Mouse (Mus musculus) spleen, adult 12 weeks (tissue): Measurements from ENCODE around the gene Cdc42bpb.

Experiments used
- DNase-seq: peaks from one replicate; pipeline ENCODE4 v3.0.0; 2022; ENCODE audit warnings: low spot score

Gene Cdc42bpb

GRCm38 (mm10) chr12:111386642-111387120 is 9.2 kb upstream of the Cdc42bpb start:
- no peak for DNase-seq

- DNase-seq, result no peak
Observed at GRCm38 (mm10) chr12:111385883-111386641, 8.5 kb upstream of the Cdc42bpb start.

GRCm38 (mm10) chr12:111378812-111379211 is 1.3 kb upstream of the Cdc42bpb start:
- DNase-seq, result no peak

GRCm38 (mm10) chr12:111377986-111378490 is 520 bp upstream of the Cdc42bpb start:
- DNase-seq, result no peak

- DNase-seq, result no peak
Observed at GRCm38 (mm10) chr12:111376826-111377331, 639 bp downstream of the Cdc42bpb start.

- no peak for DNase-seq
Observed at GRCm38 (mm10) chr12:111376053-111376452, 1.5 kb downstream of the Cdc42bpb start.

- no peak for DNase-seq
Observed at GRCm38 (mm10) chr12:111375559-111375958, 2.0 kb downstream of the Cdc42bpb start.

GRCm38 (mm10) chr12:111374727-111375126 is 2.8 kb downstream of the Cdc42bpb start:
- DNase-seq, result no peak

GRCm38 (mm10) chr12:111373411-111373810 is 4.1 kb downstream of the Cdc42bpb start:
- DNase-seq, result no peak

GRCm38 (mm10) chr12:111371905-111372304 is 5.6 kb downstream of the Cdc42bpb start:
- no peak for DNase-seq

GRCm38 (mm10) chr12:111370249-111370648 is 7.3 kb downstream of the Cdc42bpb start:
- DNase-seq, result no peak

- no peak for DNase-seq
Observed at GRCm38 (mm10) chr12:111367065-111367464, 10.5 kb downstream of the Cdc42bpb start.

- no peak for DNase-seq
Observed at GRCm38 (mm10) chr12:111364234-111364633, 13.3 kb downstream of the Cdc42bpb start.

- DNase-seq, result no peak
Observed at GRCm38 (mm10) chr12:111361319-111362098, 16.0 kb downstream of the Cdc42bpb start.

- DNase-seq, result no peak
Observed at GRCm38 (mm10) chr12:111360671-111361070, 16.8 kb downstream of the Cdc42bpb start.

- DNase-seq, result no peak
Observed at GRCm38 (mm10) chr12:111356216-111356615, 21.3 kb downstream of the Cdc42bpb start.

GRCm38 (mm10) chr12:111354142-111354541 is 23.4 kb downstream of the Cdc42bpb start:
- no peak for DNase-seq

GRCm38 (mm10) chr12:111353439-111353915 is 24.0 kb downstream of the Cdc42bpb start:
- DNase-seq, result no peak

- no peak for DNase-seq
Observed at GRCm38 (mm10) chr12:111353008-111353407, 24.5 kb downstream of the Cdc42bpb start.

- no peak for DNase-seq
Observed at GRCm38 (mm10) chr12:111352520-111352919, 25.0 kb downstream of the Cdc42bpb start.

- no peak for DNase-seq
Observed at GRCm38 (mm10) chr12:111349540-111350231, 27.8 kb downstream of the Cdc42bpb start.

- DNase-seq, result no peak
Observed at GRCm38 (mm10) chr12:111343956-111344355, 33.6 kb downstream of the Cdc42bpb start.
